Mouse (Mus musculus): ENCODE data around the gene Nkap. TPM values are rescaled to one million over a fixed set of nuclear protein-coding genes. Genes with fewer than 3 reads are reported as not detected.

Nkap gene
- total and polyA plus RNA-seq, 2 experiments = 0.97 to 4.3 TPM

DNA sequence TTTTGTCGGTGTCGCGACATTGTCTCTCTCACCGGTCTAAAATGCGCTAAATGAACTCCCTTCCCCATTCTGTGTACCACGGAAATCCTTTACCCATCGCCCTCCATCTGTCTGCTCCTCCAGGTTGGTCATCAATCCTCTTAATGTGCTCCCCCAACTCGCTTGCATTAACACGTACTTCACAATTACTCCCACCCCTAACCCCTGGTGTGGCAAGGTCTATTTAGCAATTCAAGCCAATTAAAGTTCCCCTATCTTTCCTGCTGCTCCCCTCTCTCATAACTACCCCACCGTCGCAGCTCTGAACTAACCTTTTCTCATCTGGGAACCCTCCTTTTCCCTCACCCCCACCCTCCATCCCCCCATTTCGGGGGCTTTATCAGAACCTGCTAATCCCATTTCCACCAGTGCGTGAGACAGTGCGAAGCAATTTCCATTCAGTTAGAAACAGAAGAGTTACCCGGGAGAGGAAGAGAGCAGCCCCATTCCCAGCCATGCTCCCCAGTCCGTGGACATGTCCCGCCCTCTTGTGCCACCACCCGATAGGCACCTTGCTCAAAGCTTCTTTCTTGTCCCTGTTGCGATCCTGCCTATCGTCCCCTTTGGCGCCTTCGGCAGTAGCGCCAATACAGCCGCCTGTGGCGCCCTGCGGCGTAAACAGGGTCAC, 16.9 kb upstream of the Nkap start:
- Histone ChIP-seq H3K4me3 (ENCODE audit: insufficient read depth, low read depth, low read length) (peak overlapping the region; percentile 64), H3K9ac (ENCODE audit: low read depth, low read length) (peak overlapping the region; percentile 57), H3K27me3 (ENCODE audit: control insufficient read depth, insufficient read depth, low read length) (no peaks in the 10 kb centered on the region), H3K27ac (replicated peaks; ENCODE audit: insufficient read depth, low read depth, low read length) (peak overlapping the region; percentile 48), H3K36me3 (ENCODE audit: control insufficient read depth, insufficient read depth, low read length) (no peaks in the 10 kb centered on the region; the same call in 1 of the 2 replicates), H3K79me2 (ENCODE audit: control insufficient read depth, insufficient read depth, low read length) (no peaks in the 10 kb centered on the region), H3K4me1 (ENCODE audit: control insufficient read depth, insufficient read depth, low read length) (no peaks in the 10 kb centered on the region; the same call in 1 of the 2 replicates)
- no peak for DNase-seq (ENCODE audit: extremely low read depth, low read depth, low spot score)
- WGBS = 1% methylated on average over 27 of the region's 27 CpGs
- TF ChIP-seq CTCF (IDR thresholded peaks at IDR 0.05; ENCODE audit: low read depth, low read length) = no peak
- TF ChIP-seq POLR2A (IDR thresholded peaks at IDR 0.05; ENCODE audit: extremely low read depth, insufficient read depth, low read length) = no peak

DNA sequence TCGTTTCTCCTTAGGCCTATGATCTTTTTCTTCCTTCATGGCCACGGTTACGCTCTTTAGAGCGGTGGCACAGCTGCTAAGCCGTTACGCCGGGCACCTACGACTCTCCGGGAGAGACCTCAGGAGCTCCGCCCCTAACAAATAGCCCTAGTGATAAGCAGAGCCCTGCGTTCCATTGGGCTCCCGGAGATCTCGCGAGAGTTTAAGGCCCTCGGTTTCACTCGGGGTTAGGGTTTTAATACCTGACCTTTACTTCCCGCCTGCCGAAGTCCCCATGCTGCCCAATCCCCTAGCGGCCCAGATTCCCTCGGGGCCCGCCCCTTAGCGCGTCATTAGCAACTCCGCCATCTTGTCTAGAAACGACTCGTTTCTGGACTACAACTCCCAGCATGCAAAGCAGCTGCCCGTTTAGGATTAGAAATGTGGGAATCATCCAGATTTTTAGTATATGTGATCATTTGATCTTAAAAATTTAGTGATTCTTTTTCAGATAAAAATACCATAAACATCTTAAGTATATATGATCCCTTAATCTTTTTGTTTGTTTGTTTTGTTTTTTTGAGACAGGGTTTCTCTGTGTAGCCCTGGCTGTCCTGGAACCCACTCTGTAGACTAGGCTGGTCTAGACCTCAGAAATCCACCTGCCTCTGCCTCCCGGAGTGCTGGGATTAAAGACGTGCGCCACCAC, 16.3 kb upstream of the Nkap start, which contains the start of gene Upf3b:
TSS of gene Upf3b (minus strand) at position 130 of the 688 bp plus-strand sequence.
- peak; percentile 92 for DNase-seq (ENCODE audit: extremely low read depth, low read depth, low spot score)
- no peak for TF ChIP-seq CTCF (IDR thresholded peaks at IDR 0.05; ENCODE audit: low read depth, low read length)
- peak; percentile 68; the same call in 1 of the 2 replicates for TF ChIP-seq POLR2A (IDR thresholded peaks at IDR 0.05; ENCODE audit: extremely low read depth, insufficient read depth, low read length)
- Histone ChIP-seq H3K79me2 (ENCODE audit: control insufficient read depth, insufficient read depth, low read length) (no peaks in the 10 kb centered on the region), H3K27ac (replicated peaks; ENCODE audit: insufficient read depth, low read depth, low read length) (peak within 1 kb of the TSS; percentile 48), H3K4me3 (ENCODE audit: insufficient read depth, low read depth, low read length) (peak within 1 kb of the TSS; percentile 64), H3K36me3 (ENCODE audit: control insufficient read depth, insufficient read depth, low read length) (no peaks in the 10 kb centered on the region; the same call in 1 of the 2 replicates), H3K27me3 (ENCODE audit: control insufficient read depth, insufficient read depth, low read length) (no peaks in the 10 kb centered on the region), H3K9ac (ENCODE audit: low read depth, low read length) (peak within 1 kb of the TSS; percentile 57), H3K4me1 (ENCODE audit: control insufficient read depth, insufficient read depth, low read length) (no peaks in the 10 kb centered on the region; the same call in 1 of the 2 replicates)
- WGBS = under 1% methylated on average over 30 of the region's 30 CpGs

DNA sequence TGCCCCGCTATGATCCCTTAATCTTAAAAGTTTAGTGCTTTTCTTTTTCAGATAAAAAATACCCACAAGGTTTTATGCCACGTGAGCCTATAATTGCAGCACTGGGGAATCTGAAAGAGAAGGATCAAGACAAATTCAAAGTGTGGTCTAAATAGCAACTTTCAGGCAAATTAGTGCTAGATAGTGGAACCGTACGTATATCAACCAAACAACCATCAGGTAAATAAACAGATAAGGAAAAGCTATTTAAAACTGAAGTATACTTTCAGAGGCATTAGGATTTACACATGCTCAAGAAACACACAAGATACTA, 15.8 kb upstream of the Nkap start:
- WGBS = 81% methylated on average over 4 of the region's 4 CpGs
- Histone ChIP-seq H3K79me2 (ENCODE audit: control insufficient read depth, insufficient read depth, low read length) (no peaks in the 10 kb centered on the region), H3K4me3 (ENCODE audit: insufficient read depth, low read depth, low read length) (no peak overlapping the region), H3K9ac (ENCODE audit: low read depth, low read length) (no peak overlapping the region), H3K27ac (replicated peaks; ENCODE audit: insufficient read depth, low read depth, low read length) (no peak overlapping the region), H3K4me1 (ENCODE audit: control insufficient read depth, insufficient read depth, low read length) (no peaks in the 10 kb centered on the region; the same call in 1 of the 2 replicates), H3K27me3 (ENCODE audit: control insufficient read depth, insufficient read depth, low read length) (no peaks in the 10 kb centered on the region), H3K36me3 (ENCODE audit: control insufficient read depth, insufficient read depth, low read length) (no peaks in the 10 kb centered on the region; the same call in 1 of the 2 replicates)
- no peak for DNase-seq (ENCODE audit: extremely low read depth, low read depth, low spot score)
- TF ChIP-seq POLR2A (IDR thresholded peaks at IDR 0.05; ENCODE audit: extremely low read depth, insufficient read depth, low read length) (no peak), CTCF (IDR thresholded peaks at IDR 0.05; ENCODE audit: low read depth, low read length) (no peak)

DNA sequence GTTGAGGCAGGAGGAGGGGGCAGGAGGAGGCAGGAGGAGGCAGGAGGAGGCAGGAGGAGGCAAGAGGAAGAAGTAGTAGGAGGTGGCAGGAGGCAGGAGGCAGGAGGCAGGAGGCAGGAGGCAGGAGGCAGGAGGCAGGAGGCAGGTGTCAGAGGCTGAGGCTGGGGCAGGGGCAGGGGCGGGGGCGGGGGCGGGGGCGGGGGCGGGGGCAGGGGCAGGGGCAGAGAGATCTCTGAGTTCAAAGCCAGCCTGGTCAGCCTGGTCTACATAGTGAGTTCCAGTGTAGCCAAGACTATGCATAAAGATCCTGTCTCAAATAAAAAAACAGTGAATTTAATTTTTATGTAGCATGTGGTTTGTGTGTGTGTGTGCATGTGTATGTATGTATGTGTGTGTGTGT, 9.5 kb upstream of the Nkap start:
- no CpG with 5 or more reads among the region's 5 CpGs for WGBS

DNA sequence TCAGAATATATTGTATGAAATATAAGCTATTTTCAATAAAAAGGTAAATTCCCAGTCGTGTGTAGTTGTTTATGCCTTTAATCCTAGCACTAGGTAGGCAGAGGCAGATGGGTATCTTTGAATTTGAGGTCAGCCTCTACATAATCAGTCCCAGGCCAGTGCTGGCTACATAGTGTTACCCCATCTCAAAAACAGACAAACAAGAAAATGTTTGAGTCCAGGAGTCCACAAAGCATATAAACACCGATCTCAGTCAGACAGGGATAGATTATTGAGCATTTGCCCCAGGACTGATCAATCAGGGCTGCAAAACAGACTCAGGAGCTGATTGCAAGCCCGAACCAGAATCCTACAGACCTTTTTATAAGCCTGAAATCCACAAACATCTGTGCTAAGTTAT, 7.0 kb upstream of the Nkap start:
- Histone ChIP-seq H3K36me3 (ENCODE audit: control insufficient read depth, insufficient read depth, low read length) (no peaks in the 10 kb centered on the region), H3K27ac (replicated peaks; ENCODE audit: insufficient read depth, low read depth, low read length) (no peak overlapping the region; the same call in 1 of the 2 replicates), H3K4me1 (ENCODE audit: control insufficient read depth, insufficient read depth, low read length) (peaks cover 3% of the 10 kb centered on the region; the same call in 1 of the 2 replicates), H3K9ac (ENCODE audit: low read depth, low read length) (no peak overlapping the region), H3K79me2 (ENCODE audit: control insufficient read depth, insufficient read depth, low read length) (no peaks in the 10 kb centered on the region), H3K27me3 (ENCODE audit: control insufficient read depth, insufficient read depth, low read length) (no peaks in the 10 kb centered on the region), H3K4me3 (ENCODE audit: insufficient read depth, low read depth, low read length) (no peak overlapping the region)
- TF ChIP-seq CTCF (IDR thresholded peaks at IDR 0.05; ENCODE audit: low read depth, low read length) = no peak
- TF ChIP-seq POLR2A (IDR thresholded peaks at IDR 0.05; ENCODE audit: extremely low read depth, insufficient read depth, low read length) = no peak
- peak; percentile 52 for DNase-seq (ENCODE audit: extremely low read depth, low read depth, low spot score)
- 15% methylated on average over 3 of the region's 3 CpGs for WGBS

More for the DNA sequence above, 9.5 kb upstream of the Nkap start:
- no peak overlapping the region for H3K4me3 ChIP-seq (ENCODE audit: insufficient read depth, low read depth, low read length)
- DNase-seq (ENCODE audit: extremely low read depth, low read depth, low spot score) = no peak
- H3K9ac ChIP-seq (ENCODE audit: low read depth, low read length) = no peak overlapping the region
- H3K4me1 ChIP-seq (ENCODE audit: control insufficient read depth, insufficient read depth, low read length) = peaks cover 3% of the 10 kb centered on the region; the same call in 1 of the 2 replicates
- no peaks in the 10 kb centered on the region for H3K79me2 ChIP-seq (ENCODE audit: control insufficient read depth, insufficient read depth, low read length)
- no peak overlapping the region for H3K27ac ChIP-seq (replicated peaks; ENCODE audit: insufficient read depth, low read depth, low read length)
- TF ChIP-seq POLR2A (IDR thresholded peaks at IDR 0.05; ENCODE audit: extremely low read depth, insufficient read depth, low read length) (no peak), CTCF (IDR thresholded peaks at IDR 0.05; ENCODE audit: low read depth, low read length) (no peak)
- H3K36me3 ChIP-seq (ENCODE audit: control insufficient read depth, insufficient read depth, low read length) = no peaks in the 10 kb centered on the region
- H3K27me3 ChIP-seq (ENCODE audit: control insufficient read depth, insufficient read depth, low read length) = no peaks in the 10 kb centered on the region
